Mouse (Mus musculus) forebrain, embryonic 14.5 days (tissue): ENCODE measurements around the gene Mei4. TPM values are rescaled to one million over a fixed set of nuclear protein-coding genes. Genes with fewer than 3 reads are reported as not detected.
A peak's percentile ranks its signal among the peaks of the same experiment; 100 is the strongest.

Experiments used
- ATAC-seq: fragments of 200-750 bp; cut with Nextera tagmentation; 2 replicates; pipeline ENCODE4 v1.8.0; 2017; ENCODE audit warnings: mild to moderate bottlenecking, moderate library complexity
- DNase-seq: peaks from one replicate; pipeline ENCODE4 v3.0.0-alpha.2; 2015; ENCODE audit warnings: low spot score
- H3K27ac ChIP-seq: fragments of 300-500 bp; sonication (generic); 2 replicates; pipeline ENCODE4 v1.5.1; 2014; ENCODE audit warnings: low read depth, mild to moderate bottlenecking, control low read depth, low read length, moderate library complexity
- H3K27me3 ChIP-seq: fragments of 300-500 bp; sonication (generic); replicated peaks from 2 replicates; pipeline ENCODE4 v1.6.1; 2014; ENCODE audit warnings: low read length, control low read depth, mixed read lengths; ENCODE audit not compliant: control insufficient read depth, insufficient read depth
- H3K36me3 ChIP-seq: fragments of 300-500 bp; sonication (generic); 2 replicates; pipeline ENCODE4 v1.6.1; 2014; ENCODE audit warnings: low read length, control low read depth; ENCODE audit not compliant: control insufficient read depth, insufficient read depth
- H3K4me1 ChIP-seq: fragments of 300-500 bp; sonication (generic); 2 replicates; pipeline ENCODE4 v1.6.1; 2014; ENCODE audit warnings: antibody characterized with exemption, low read length, control low read depth; ENCODE audit not compliant: control insufficient read depth, insufficient read depth
- H3K4me2 ChIP-seq: fragments of 300-500 bp; sonication (generic); 2 replicates; pipeline ENCODE4 v1.6.1; 2014; ENCODE audit warnings: mild to moderate bottlenecking, control low read depth, low read length
- H3K4me3 ChIP-seq: fragments of 300-500 bp; sonication (generic); 2 replicates; pipeline ENCODE4 v1.5.1; 2014; ENCODE audit warnings: low read depth, low read length, control low read depth
- H3K9ac ChIP-seq: fragments of 300-500 bp; sonication (generic); 2 replicates; pipeline ENCODE4 v1.6.1; 2014; ENCODE audit warnings: mild to moderate bottlenecking, low read length, control low read depth, moderate library complexity
- H3K9me3 ChIP-seq: fragments of 300-500 bp; sonication (generic); replicated peaks from 2 replicates; pipeline ENCODE4 v1.6.1; 2016; ENCODE audit warnings: low read length, control low read depth, mixed read lengths; ENCODE audit not compliant: control insufficient read depth
- WGBS: fragments of 180-500 bp; shearing (Covaris S2); extraction: QIAGEN DNeasy Blood & Tissue Kit; methylation state at CpG from one replicate; pipeline ENCODE4 v1.1.7; 2014; 5-methylcytosine and 5-hydroxymethylcytosine counted together
- polyA plus RNA-seq: library from polyadenylated mRNA; unstranded; fragments of >200 nt; fragmentation: Nextera tagmentation; extraction: Ambion mirVana; gene quantifications from 2 replicates; pipeline ENCODE4 v1.2.1, GENCODE M21; 2014

The Mei4 gene
- polyA plus RNA-seq, result 0.98 and 1.4 TPM in 2 replicates

DNA sequence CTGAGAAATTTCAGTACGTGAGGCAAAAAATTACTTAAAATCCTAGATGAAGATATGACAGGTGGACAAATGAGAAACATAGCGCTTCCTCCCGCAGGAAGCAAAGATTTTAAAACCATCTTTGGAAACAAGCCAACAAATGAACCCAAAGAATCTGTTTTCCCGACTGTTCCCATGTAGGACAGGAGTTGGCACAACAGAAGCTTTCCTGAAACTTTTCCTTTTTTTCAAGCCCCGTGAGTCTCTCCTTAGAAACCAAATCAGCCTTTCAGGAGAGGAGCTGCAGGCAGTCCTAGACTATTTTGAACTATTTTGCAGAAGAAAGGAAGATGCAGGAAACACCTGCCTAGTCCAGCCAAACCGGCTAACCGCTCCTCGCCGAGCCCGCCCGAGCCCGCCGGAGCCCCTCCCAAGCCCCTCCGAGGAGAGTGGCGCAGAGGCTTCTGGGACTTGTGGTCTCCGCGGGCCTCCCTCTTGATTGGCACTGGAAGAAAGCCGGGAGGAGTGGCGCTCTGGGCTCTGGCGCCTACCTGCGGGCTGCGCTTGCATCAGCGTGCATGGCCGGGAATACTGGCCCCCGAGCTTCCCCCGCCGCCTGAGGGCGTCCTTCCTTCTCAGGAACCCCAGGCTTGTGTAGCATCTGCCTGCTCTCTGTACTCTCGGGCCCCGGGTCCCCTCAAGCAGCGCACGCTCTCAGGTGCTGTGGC lies at the start of gene Mei4:
TSS of gene Mei4 (plus strand) at position 490 of the 707 bp plus-strand sequence.
- Histone ChIP-seq H3K9ac (peak within 1 kb of the TSS; percentile 55; the same call in 1 of the 2 replicates), H3K27me3 (no peaks in the 10 kb centered on the region), H3K4me3 (peak within 1 kb of the TSS; percentile 47), H3K4me1 (no peaks in the 10 kb centered on the region), H3K27ac (no peak within 1 kb of the TSS), H3K9me3 (no peaks in the 10 kb centered on the region), H3K36me3 (no peaks in the 10 kb centered on the region), H3K4me2 (peak within 1 kb of the TSS; percentile 70)
- WGBS, result 2% methylated on average over 32 of the region's 32 CpGs
- peak; percentile 100 for ATAC-seq
- DNase-seq, result peak; percentile 92

DNA sequence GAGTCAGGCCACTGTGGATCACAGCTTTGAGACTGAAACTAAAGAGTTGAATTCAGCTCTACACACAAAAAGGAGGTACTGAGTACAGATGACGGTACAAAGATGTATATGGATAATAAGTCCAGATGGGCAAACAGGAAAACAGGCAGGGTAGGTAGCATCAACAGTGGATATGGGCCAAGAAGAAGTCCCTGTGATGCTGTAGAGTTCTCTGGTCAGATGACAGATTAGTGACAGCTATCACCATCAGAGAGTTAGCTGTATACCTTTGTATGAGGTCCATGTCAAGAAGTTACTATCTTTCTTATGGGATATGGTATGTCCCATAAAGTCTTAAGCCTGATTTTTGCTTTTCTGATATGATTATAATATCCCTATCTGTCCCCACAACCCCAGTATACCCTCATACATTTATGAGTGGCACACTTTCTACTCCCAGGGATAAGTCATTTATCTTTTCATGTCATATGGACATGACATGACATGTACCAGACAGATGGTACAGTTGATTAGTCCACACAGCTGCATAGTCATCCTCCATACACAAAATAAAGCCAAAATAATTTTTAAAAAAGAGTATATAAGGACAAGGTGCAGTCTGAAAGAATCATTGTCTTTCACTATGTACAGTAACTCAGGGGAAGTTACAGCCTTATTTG lies 43.6 kb upstream of the Mei4 start:
- DNase-seq, result no peak
- Histone ChIP-seq H3K27ac (no peak overlapping the region), H3K4me1 (no peaks in the 10 kb centered on the region), H3K27me3 (no peaks in the 10 kb centered on the region), H3K4me3 (no peak overlapping the region), H3K4me2 (no peak overlapping the region), H3K36me3 (no peaks in the 10 kb centered on the region), H3K9me3 (no peaks in the 10 kb centered on the region), H3K9ac (no peak overlapping the region)
- ATAC-seq, result no peak
- 85% methylated on average over 1 of the region's 1 CpGs for WGBS

- no peaks in the 10 kb centered on the region for H3K4me1 ChIP-seq
- H3K4me3 ChIP-seq, result no peak overlapping the region
- no peaks in the 10 kb centered on the region for H3K36me3 ChIP-seq
- no peak for ATAC-seq
- H3K27me3 ChIP-seq, result no peaks in the 10 kb centered on the region
- DNase-seq, result no peak
- no peak overlapping the region for H3K4me2 ChIP-seq
- H3K9me3 ChIP-seq, result no peaks in the 10 kb centered on the region
- H3K9ac ChIP-seq, result no peak overlapping the region
- WGBS, result 86% methylated on average over 2 of the region's 2 CpGs
- no peak overlapping the region for H3K27ac ChIP-seq
Measured at GRCm38 (mm10) chr9:81827560-81827959, 35.9 kb upstream of the Mei4 start.

GRCm38 (mm10) chr9:81834056-81834455 lies 29.4 kb upstream of the Mei4 start:
- no peak overlapping the region for H3K27ac ChIP-seq
- DNase-seq (no peak), ATAC-seq (no peak)
- H3K4me3 ChIP-seq, result no peak overlapping the region
- no peak overlapping the region for H3K4me2 ChIP-seq
- no peaks in the 10 kb centered on the region for H3K36me3 ChIP-seq
- H3K27me3 ChIP-seq, result no peaks in the 10 kb centered on the region
- H3K4me1 ChIP-seq, result no peaks in the 10 kb centered on the region
- no peaks in the 10 kb centered on the region for H3K9me3 ChIP-seq
- H3K9ac ChIP-seq, result no peak overlapping the region

DNA sequence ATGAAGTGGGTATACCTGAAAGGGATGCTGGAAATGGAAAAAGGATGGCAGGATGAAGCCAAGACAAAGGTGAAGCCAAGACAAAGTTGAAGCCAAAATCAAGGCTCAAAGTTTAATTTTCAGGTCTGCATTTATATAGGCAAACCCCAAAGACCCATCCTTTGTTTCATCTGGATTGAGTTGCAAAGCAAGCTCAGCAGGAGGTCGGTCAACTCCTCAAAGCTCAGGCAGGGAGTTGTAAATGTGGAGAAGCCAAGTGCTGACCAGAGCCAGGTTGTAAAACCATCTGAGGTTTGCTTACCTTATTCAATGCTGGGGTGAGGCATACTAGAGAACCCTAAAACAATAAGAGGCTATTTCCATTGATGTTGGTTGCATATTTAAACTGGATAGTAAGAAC lies 4.6 kb upstream of the Mei4 start:
- no peaks in the 10 kb centered on the region for H3K27me3 ChIP-seq
- DNase-seq, result no peak
- ATAC-seq, result no peak
- H3K27ac ChIP-seq, result no peak overlapping the region
- no peaks in the 10 kb centered on the region for H3K9me3 ChIP-seq
- H3K4me2 ChIP-seq, result no peak overlapping the region
- WGBS, result 18% methylated on average over 1 of the region's 1 CpGs
- H3K4me3 ChIP-seq, result no peak overlapping the region
- no peak overlapping the region for H3K9ac ChIP-seq
- H3K36me3 ChIP-seq, result no peaks in the 10 kb centered on the region
- no peaks in the 10 kb centered on the region for H3K4me1 ChIP-seq

DNA sequence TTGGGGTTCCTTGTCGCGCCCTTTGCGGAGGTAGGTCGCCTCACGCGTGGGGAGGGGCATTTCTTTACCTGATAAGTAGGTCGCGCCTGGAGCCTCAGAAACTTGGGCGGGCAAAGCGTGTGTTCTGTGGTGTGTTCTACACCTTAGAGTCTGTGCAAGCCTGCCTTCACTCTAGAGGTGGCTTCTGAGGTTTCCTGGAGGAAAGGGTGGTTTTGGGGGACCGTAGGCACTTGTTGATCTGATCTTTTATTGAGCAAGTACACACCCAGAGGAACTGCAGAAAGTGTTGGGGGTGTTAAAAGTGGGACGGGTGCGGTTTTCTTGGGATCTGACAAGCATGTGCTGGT lies 391 bp downstream of the Mei4 start:
- Histone ChIP-seq H3K27me3 (no peaks in the 10 kb centered on the region), H3K4me1 (no peaks in the 10 kb centered on the region), H3K27ac (no peak overlapping the region), H3K36me3 (no peaks in the 10 kb centered on the region), H3K9me3 (no peaks in the 10 kb centered on the region), H3K9ac (peak overlapping the region; percentile 55; the same call in 1 of the 2 replicates), H3K4me2 (peak overlapping the region; percentile 70), H3K4me3 (peak overlapping the region; percentile 47)
- DNase-seq, result no peak
- WGBS, result 18% methylated on average over 13 of the region's 13 CpGs
- ATAC-seq, result no peak; the same call in 1 of the 2 replicates

DNA sequence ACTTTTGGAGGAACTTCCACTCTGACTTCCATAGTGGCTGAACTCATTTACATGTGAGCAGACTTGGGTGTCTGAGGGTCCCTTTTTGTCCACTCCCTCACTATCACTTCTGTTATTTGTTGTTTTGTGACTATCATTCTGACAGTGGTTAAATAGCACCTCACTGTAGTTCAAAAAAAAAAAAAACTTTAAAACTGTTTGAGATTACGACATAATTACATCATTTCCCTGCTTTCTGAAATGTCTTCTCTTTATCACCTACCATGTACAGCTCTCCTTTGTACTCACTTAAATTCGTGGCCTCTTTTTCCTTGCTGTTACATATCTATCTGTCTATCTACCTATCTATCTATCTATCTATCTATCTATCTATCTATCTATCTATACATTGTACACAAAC lies 2.6 kb downstream of the Mei4 start:
- Histone ChIP-seq H3K4me2 (no peak overlapping the region), H3K9ac (no peak overlapping the region), H3K9me3 (no peaks in the 10 kb centered on the region), H3K27ac (no peak overlapping the region), H3K36me3 (no peaks in the 10 kb centered on the region), H3K27me3 (no peaks in the 10 kb centered on the region), H3K4me3 (no peak overlapping the region), H3K4me1 (no peaks in the 10 kb centered on the region)
- 82% methylated on average over 2 of the region's 2 CpGs for WGBS
- no peak for ATAC-seq
- no peak for DNase-seq

GRCm38 (mm10) chr9:81921456-81921855 lies 58.0 kb downstream of the Mei4 start:
- DNase-seq, result peak; percentile 10
- 97% methylated on average over 1 of the region's 1 CpGs for WGBS
- H3K4me3 ChIP-seq, result no peak overlapping the region
- no peak overlapping the region for H3K9ac ChIP-seq
- H3K27ac ChIP-seq, result no peak overlapping the region
- H3K4me2 ChIP-seq, result no peak overlapping the region
- no peak for ATAC-seq
- H3K36me3 ChIP-seq, result no peaks in the 10 kb centered on the region
- no peaks in the 10 kb centered on the region for H3K9me3 ChIP-seq
- H3K4me1 ChIP-seq, result no peaks in the 10 kb centered on the region
- no peaks in the 10 kb centered on the region for H3K27me3 ChIP-seq

- H3K27me3 ChIP-seq, result no peaks in the 10 kb centered on the region
- no peak overlapping the region for H3K4me2 ChIP-seq
- H3K4me1 ChIP-seq, result no peaks in the 10 kb centered on the region
- DNase-seq (no peak), ATAC-seq (no peak)
- H3K4me3 ChIP-seq, result no peak overlapping the region
- H3K9ac ChIP-seq, result no peak overlapping the region
- no peak overlapping the region for H3K27ac ChIP-seq
- no peaks in the 10 kb centered on the region for H3K36me3 ChIP-seq
- no peaks in the 10 kb centered on the region for H3K9me3 ChIP-seq
Measured at GRCm38 (mm10) chr9:81924744-81925143, 61.3 kb downstream of the Mei4 start.
